Mouse (Mus musculus) spleen, postnatal 4 days (tissue): ENCODE measurements around the gene 4930519G04Rik.
"Not testable (repeated sequence)": the region's sequence is repeated elsewhere in the genome, so short reads cannot be mapped to it uniquely, and the experiment has no call there.

Experiments used
- DNase-seq, 2 experiments: peaks; one replicate each; pipeline ENCODE4 v3.0.0; 2022; ENCODE audit warnings: low spot score in 2 of 2

4930519G04Rik gene

GRCm38 (mm10) chr5:114908598-114909305 is 55.3 kb downstream of the 4930519G04Rik start:
- no peak for DNase-seq

- no peak for DNase-seq
These were observed 60.2 kb downstream of the 4930519G04Rik start for GRCm38 (mm10) chr5:114913686-114914085.

- DNase-seq: no peak
These were observed 61.4 kb downstream of the 4930519G04Rik start for GRCm38 (mm10) chr5:114914855-114915254.

GRCm38 (mm10) chr5:114915854-114916253 is 62.4 kb downstream of the 4930519G04Rik start:
- DNase-seq: no peak

- peak in 1 of 2 experiments; percentile 40 for DNase-seq
These were observed 63.3 kb downstream of the 4930519G04Rik start for GRCm38 (mm10) chr5:114916777-114917176.

- not testable (repeated sequence) for DNase-seq
These were observed 63.9 kb downstream of the 4930519G04Rik start for GRCm38 (mm10) chr5:114917357-114917756.

GRCm38 (mm10) chr5:114921551-114922365 is 68.3 kb downstream of the 4930519G04Rik start:
- peak; percentile 53 to 74 for DNase-seq

GRCm38 (mm10) chr5:114922366-114922731 is 68.9 kb downstream of the 4930519G04Rik start:
- no peak for DNase-seq

GRCm38 (mm10) chr5:114922998-114923473 is 69.6 kb downstream of the 4930519G04Rik start, which contains the start of gene Oasl1:
TSS of gene Oasl1 (plus strand) at chr5:114923240.
- DNase-seq: peak; percentile 52 to 82

- DNase-seq: no peak
These were observed 72.8 kb downstream of the 4930519G04Rik start for GRCm38 (mm10) chr5:114926153-114926684.

GRCm38 (mm10) chr5:114926753-114927152 is 73.3 kb downstream of the 4930519G04Rik start:
- DNase-seq: no peak

GRCm38 (mm10) chr5:114931626-114932025 is 78.2 kb downstream of the 4930519G04Rik start:
- DNase-seq: no peak

- DNase-seq: no peak
These were observed 79.7 kb downstream of the 4930519G04Rik start for GRCm38 (mm10) chr5:114933206-114933605.
